Mouse (Mus musculus): ENCODE measurements around the gene Ldlrad3.

The Ldlrad3 gene

GRCm38 (mm10) chr2:102192943-102193820 is 7.0 kb upstream of the Ldlrad3 start:
- POLR2A ChIA-PET: interaction anchor here in 1 of 4 experiments (1.4 to 1.8 kb wide), 3 partner anchors 9 to 107 kb away, joined by 3 to 7 read pairs (median 3); no protein-coding TSS in a partner anchor

GRCm38 (mm10) chr2:102191736-102192135 is 5.6 kb upstream of the Ldlrad3 start:
- POLR2A ChIA-PET: interaction anchor here in 1 of 4 experiments (1.6 kb wide), 1 partner anchor 105 kb away, joined by 3 read pairs; no protein-coding TSS in a partner anchor
- CTCF ChIA-PET: no interaction called here

More at GRCm38 (mm10) chr2:102192943-102193820, 7.0 kb upstream of the Ldlrad3 start:
- CTCF ChIA-PET: interaction anchor here in 2 of 4 experiments (0.6 to 2.2 kb wide), 2 partner anchors 8 to 101 kb away, joined by 3 to 5 read pairs; no protein-coding TSS in a partner anchor

- POLR2A ChIA-PET: no interaction called here
These were observed 4.8 kb upstream of the Ldlrad3 start for GRCm38 (mm10) chr2:102190956-102191355.

GRCm38 (mm10) chr2:102185069-102185950 is 875 bp downstream of the Ldlrad3 start:
- CTCF ChIA-PET: interaction anchor here in 2 of 4 experiments (0.7 to 1.1 kb wide), 3 partner anchors 94 to 291 kb away, joined by 3 to 5 read pairs (median 5); no protein-coding TSS in a partner anchor
- POLR2A ChIA-PET: interaction anchor here in 3 of 4 experiments (0.6 to 2.6 kb wide), 11 partner anchors 8 to 99 kb away, joined by 3 to 11 read pairs (median 4); no protein-coding TSS in a partner anchor

More at GRCm38 (mm10) chr2:102190956-102191355, 4.8 kb upstream of the Ldlrad3 start:
- CTCF ChIA-PET: interaction anchor here in 1 of 4 experiments (0.5 kb wide), 1 partner anchor 72 kb away, joined by 3 read pairs; no protein-coding TSS in a partner anchor

- CTCF ChIA-PET: interaction anchor here in 2 of 4 experiments (0.7 to 1.2 kb wide), 2 partner anchors 106 to 289 kb away, joined by 3 read pairs; no protein-coding TSS in a partner anchor
- POLR2A ChIA-PET: interaction anchor here in 2 of 4 experiments (1.0 to 2.6 kb wide), 5 partner anchors 10 to 220 kb away, joined by 3 to 7 read pairs (median 3); no protein-coding TSS in a partner anchor
These were observed 2.3 kb downstream of the Ldlrad3 start for GRCm38 (mm10) chr2:102183720-102184480.

GRCm38 (mm10) chr2:102181459-102181858 is 4.7 kb downstream of the Ldlrad3 start:
- POLR2A ChIA-PET: interaction anchor here in 1 of 4 experiments (0.7 to 1.4 kb wide), 3 partner anchors 9 to 12 kb away, joined by 3 read pairs; no protein-coding TSS in a partner anchor
- CTCF ChIA-PET: no interaction called here

- POLR2A ChIA-PET: interaction anchor here in 2 of 4 experiments (1.3 to 2.2 kb wide), 5 partner anchors 9 to 13 kb away, joined by 3 to 11 read pairs (median 5); partner anchors contain the start of gene Ldlrad3 (in 2 of the 2)
- CTCF ChIA-PET: no interaction called here
These were observed 9.8 kb downstream of the Ldlrad3 start for GRCm38 (mm10) chr2:102176434-102176772.

GRCm38 (mm10) chr2:102175741-102176433 is 10.3 kb downstream of the Ldlrad3 start:
- CTCF ChIA-PET: no interaction called here
- POLR2A ChIA-PET: interaction anchor here in 2 of 4 experiments (1.3 to 2.2 kb wide), 5 partner anchors 9 to 12 kb away, joined by 3 to 11 read pairs (median 5); partner anchors contain the start of gene Ldlrad3 (in 2 of the 2)

- CTCF ChIA-PET: no interaction called here
- POLR2A ChIA-PET: interaction anchor here in 1 of 4 experiments (1.1 to 1.5 kb wide), 2 partner anchors 16 to 133 kb away, joined by 3 read pairs; no protein-coding TSS in a partner anchor
These were observed 13.7 kb downstream of the Ldlrad3 start for GRCm38 (mm10) chr2:102172458-102172857.

GRCm38 (mm10) chr2:102166550-102167325 is 19.4 kb downstream of the Ldlrad3 start:
- POLR2A ChIA-PET: interaction anchor here in 3 of 4 experiments (0.7 to 2.3 kb wide), 11 partner anchors 9 to 77 kb away, joined by 3 to 10 read pairs (median 4); partner anchors contain the start of gene Ldlrad3 (in 2 of the 3)

GRCm38 (mm10) chr2:102163106-102163505 is 23.1 kb downstream of the Ldlrad3 start:
- CTCF ChIA-PET: interaction anchor here in 1 of 4 experiments (1.2 kb wide), 1 partner anchor 72 kb away, joined by 7 read pairs; no protein-coding TSS in a partner anchor

More at GRCm38 (mm10) chr2:102166550-102167325, 19.4 kb downstream of the Ldlrad3 start:
- CTCF ChIA-PET: interaction anchor here in 2 of 4 experiments (0.5 to 0.6 kb wide), 2 partner anchors 38 to 1167 kb away, joined by 3 read pairs; no protein-coding TSS in a partner anchor

GRCm38 (mm10) chr2:102157555-102157954 is 28.6 kb downstream of the Ldlrad3 start:
- CTCF ChIA-PET: no interaction called here
- POLR2A ChIA-PET: no interaction called here

More at GRCm38 (mm10) chr2:102163106-102163505, 23.1 kb downstream of the Ldlrad3 start:
- POLR2A ChIA-PET: interaction anchor here in 2 of 4 experiments (0.6 to 1.3 kb wide), 3 partner anchors 9 to 206 kb away, joined by 3 to 4 read pairs (median 3); no protein-coding TSS in a partner anchor

- ChIA-PET POLR2A (interaction anchor here in 1 of 4 experiments (0.7 to 1.4 kb wide), 2 partner anchors 15 to 29 kb away, joined by 3 read pairs; no protein-coding TSS in a partner anchor), CTCF (no interaction called here)
These were observed 29.2 kb downstream of the Ldlrad3 start for GRCm38 (mm10) chr2:102157010-102157409.

GRCm38 (mm10) chr2:102156460-102156859 is 29.7 kb downstream of the Ldlrad3 start:
- POLR2A ChIA-PET: interaction anchor here in 1 of 4 experiments (0.7 to 1.4 kb wide), 2 partner anchors 16 to 28 kb away, joined by 3 read pairs; no protein-coding TSS in a partner anchor
- CTCF ChIA-PET: no interaction called here

GRCm38 (mm10) chr2:102155306-102156015 is 30.7 kb downstream of the Ldlrad3 start:
- ChIA-PET POLR2A (interaction anchor here in 2 of 4 experiments (1.2 to 1.6 kb wide), 5 partner anchors 10 to 31 kb away, joined by 3 to 4 read pairs (median 3); partner anchors contain the start of gene Ldlrad3 (in 2 of the 2)), CTCF (no interaction called here)
